Mouse (Mus musculus): ENCODE measurements around the gene Surf1.

Surf1 gene

GRCm38 (mm10) chr2:26927745-26928476, 11.6 kb upstream of the Surf1 start:
- ATAC-seq (ENCODE audit: low TSS enrichment), result no peak

- ATAC-seq (ENCODE audit: low TSS enrichment), result no peak
These were observed 5.5 kb upstream of the Surf1 start for GRCm38 (mm10) chr2:26921784-26922183.

- no peak for ATAC-seq (ENCODE audit: low TSS enrichment)
These were observed 4.0 kb upstream of the Surf1 start for GRCm38 (mm10) chr2:26920190-26920855.

- ATAC-seq (ENCODE audit: low TSS enrichment), result no peak
These were observed 3.4 kb upstream of the Surf1 start for GRCm38 (mm10) chr2:26919684-26920083.

GRCm38 (mm10) chr2:26916738-26917137, 408 bp upstream of the Surf1 start:
- ATAC-seq (ENCODE audit: low TSS enrichment), result peak; percentile 6; the same call in 1 of the 2 replicates

GRCm38 (mm10) chr2:26914148-26914941, 2.0 kb downstream of the Surf1 start:
- ATAC-seq (ENCODE audit: low TSS enrichment), result no peak

GRCm38 (mm10) chr2:26913416-26914147, 2.7 kb downstream of the Surf1 start:
- no peak for ATAC-seq (ENCODE audit: low TSS enrichment)

GRCm38 (mm10) chr2:26912253-26912770, 4.0 kb downstream of the Surf1 start:
- no peak for ATAC-seq (ENCODE audit: low TSS enrichment)

GRCm38 (mm10) chr2:26910994-26911765, 5.2 kb downstream of the Surf1 start:
- ATAC-seq (ENCODE audit: low TSS enrichment), result 0 out of 2 replicates have a peak, but pooled peaks have one; percentile 13

GRCm38 (mm10) chr2:26910124-26910993, 6.0 kb downstream of the Surf1 start, which contains the start of the genes Med22 and Rpl7a:
TSS of gene Med22 (minus strand) at chr2:26910677.
TSS of gene Rpl7a (plus strand) at chr2:26910764.
- peak; percentile 88 for ATAC-seq (ENCODE audit: low TSS enrichment)

GRCm38 (mm10) chr2:26909387-26909784, 6.9 kb downstream of the Surf1 start:
- no peak for ATAC-seq (ENCODE audit: low TSS enrichment)

- no peak for ATAC-seq (ENCODE audit: low TSS enrichment)
These were observed 7.5 kb downstream of the Surf1 start for GRCm38 (mm10) chr2:26908710-26909386.

- no peak for ATAC-seq (ENCODE audit: low TSS enrichment)
These were observed 9.2 kb downstream of the Surf1 start for GRCm38 (mm10) chr2:26907109-26907508.

- ATAC-seq (ENCODE audit: low TSS enrichment), result no peak
These were observed 9.9 kb downstream of the Surf1 start for GRCm38 (mm10) chr2:26906431-26906830.

GRCm38 (mm10) chr2:26905936-26906335, 10.4 kb downstream of the Surf1 start:
- ATAC-seq (ENCODE audit: low TSS enrichment), result no peak

GRCm38 (mm10) chr2:26903311-26903710, 13.0 kb downstream of the Surf1 start:
- no peak for ATAC-seq (ENCODE audit: low TSS enrichment)

- ATAC-seq (ENCODE audit: low TSS enrichment), result peak; percentile 99
These were observed 13.7 kb downstream of the Surf1 start, which contains the start of gene Surf6 for GRCm38 (mm10) chr2:26902467-26903220. TSS of gene Surf6 (minus strand) at chr2:26902879.

- no peak for ATAC-seq (ENCODE audit: low TSS enrichment)
These were observed 14.4 kb downstream of the Surf1 start for GRCm38 (mm10) chr2:26901834-26902400.
